Mouse (Mus musculus): ENCODE data around the gene Chd1l. TPM values are rescaled to one million over a fixed set of nuclear protein-coding genes. Genes with fewer than 3 reads are reported as not detected.

The Chd1l gene
- total RNA-seq, 4 experiments from 2014 or later: 9.7 to 12.6 (median 10.4) TPM

GRCm38 (mm10) chr3:97525458-97525857 is 84.5 kb downstream of the Chd1l start:
- DNase-seq (ENCODE audit: low spot score): no peak

- no peak for DNase-seq (ENCODE audit: low spot score)
Observed at GRCm38 (mm10) chr3:97524835-97525234, 85.2 kb downstream of the Chd1l start.

GRCm38 (mm10) chr3:97521946-97522731 is 87.9 kb downstream of the Chd1l start:
- DNase-seq (ENCODE audit: low spot score): no peak

GRCm38 (mm10) chr3:97519883-97520282 is 90.1 kb downstream of the Chd1l start:
- no peak for DNase-seq (ENCODE audit: low spot score)

GRCm38 (mm10) chr3:97512296-97512695 is 97.7 kb downstream of the Chd1l start:
- no peak for DNase-seq (ENCODE audit: low spot score)

Other genes starting within 250 kb of the Chd1l start
- gene Olfr1402, start 188.2 kb downstream of the Chd1l start, total RNA-seq (2022): not detected
- gene Fmo5, start 18.6 kb upstream of the Chd1l start, total RNA-seq (2022): 10 to 100 TPM; 14.6 to 19.4 (median 16.1) TPM
- 10 to 100 TPM; 22.1 to 40.8 (median 32.5) TPM for gene Prkab2, start 48.0 kb upstream of the Chd1l start, total RNA-seq (2022)
- not detected for gene Gm17651, start 64.5 kb upstream of the Chd1l start, total RNA-seq (2022)